Mouse (Mus musculus) midbrain, embryonic 12.5 days (tissue): ENCODE results near the gene Kng1. TPM values are rescaled to one million over a fixed set of nuclear protein-coding genes. Genes with fewer than 3 reads are reported as not detected.
"Not testable (repeated sequence)": the region's sequence is repeated elsewhere in the genome, so short reads cannot be mapped to it uniquely, and the experiment has no call there.

Experiments
- ATAC-seq: fragments of 200-750 bp; cut with Nextera tagmentation; 2 replicates; pipeline ENCODE4 v1.8.0; 2017; ENCODE audit warnings: low read depth, moderate TSS enrichment, moderate library complexity; ENCODE audit not compliant: low FRiP score
- H3K27ac ChIP-seq: fragments of 300-500 bp; sonication (generic); replicated peaks from 2 replicates; pipeline ENCODE4 v1.5.1; 2016; ENCODE audit warnings: mild to moderate bottlenecking
- H3K27me3 ChIP-seq: fragments of 300-500 bp; sonication (generic); 2 replicates; pipeline ENCODE4 v1.6.1; 2016; ENCODE audit warnings: mild to moderate bottlenecking
- H3K36me3 ChIP-seq: fragments of 300-500 bp; sonication (generic); 2 replicates; pipeline ENCODE4 v1.6.1; 2016
- H3K4me1 ChIP-seq: fragments of 300-500 bp; sonication (generic); 2 replicates; pipeline ENCODE4 v1.6.1; 2016
- H3K4me2 ChIP-seq: fragments of 300-500 bp; sonication (generic); replicated peaks from 2 replicates; pipeline ENCODE4 v1.6.1; 2016; ENCODE audit warnings: mild to moderate bottlenecking, moderate library complexity
- H3K4me3 ChIP-seq: fragments of 300-500 bp; sonication (generic); 2 replicates; pipeline ENCODE4 v1.5.1; 2016; ENCODE audit warnings: mild to moderate bottlenecking
- H3K9ac ChIP-seq: fragments of 300-500 bp; sonication (generic); replicated peaks from 2 replicates; pipeline ENCODE4 v1.6.1; 2016; ENCODE audit warnings: mild to moderate bottlenecking, moderate library complexity
- H3K9me3 ChIP-seq: fragments of 300-500 bp; sonication (generic); 2 replicates; pipeline ENCODE4 v1.6.1; 2016; ENCODE audit warnings: mild to moderate bottlenecking
- WGBS: fragments of 180-500 bp; shearing (Covaris S2); methylation state at CpG from one replicate; pipeline ENCODE4 v1.1.7; 2016; 5-methylcytosine and 5-hydroxymethylcytosine counted together
- polyA plus RNA-seq: library from polyadenylated mRNA; unstranded; fragments of >200 nt; fragmentation: Nextera tagmentation; extraction: Ambion mirVana; gene quantifications from 2 replicates; pipeline ENCODE4 v1.2.1, GENCODE M21; 2016

Kng1 gene
- polyA plus RNA-seq, 1 experiment from 2014 or later: not detected

DNA sequence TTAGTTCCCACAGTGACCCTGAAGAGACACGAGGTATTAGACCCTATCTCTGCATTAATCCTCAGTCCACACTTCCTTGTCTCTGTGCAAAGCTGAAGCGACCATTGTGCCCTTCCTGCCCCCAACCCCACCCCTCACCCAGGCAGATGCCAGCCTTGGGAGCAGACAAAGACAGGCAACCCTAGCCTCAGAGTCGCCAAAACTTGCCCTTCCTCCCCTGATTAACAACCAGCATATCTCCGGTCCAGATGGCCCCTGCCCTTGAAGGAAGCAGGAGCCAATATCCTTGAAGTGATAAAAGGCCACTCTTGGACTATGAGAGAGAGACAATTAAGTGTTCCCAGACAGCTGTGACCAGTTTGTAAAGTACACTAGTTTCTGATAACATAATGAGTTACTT lies 16.8 kb upstream of the Kng1 start:
- no peak for ATAC-seq
- Histone ChIP-seq H3K36me3 (no peaks in the 10 kb centered on the region), H3K9ac (no peak overlapping the region), H3K9me3 (no peaks in the 10 kb centered on the region), H3K27ac (no peak overlapping the region), H3K4me3 (no peak overlapping the region), H3K27me3 (no peaks in the 10 kb centered on the region), H3K4me2 (no peak overlapping the region), H3K4me1 (no peaks in the 10 kb centered on the region)
- 48% methylated on average over 4 of the region's 4 CpGs for WGBS

DNA sequence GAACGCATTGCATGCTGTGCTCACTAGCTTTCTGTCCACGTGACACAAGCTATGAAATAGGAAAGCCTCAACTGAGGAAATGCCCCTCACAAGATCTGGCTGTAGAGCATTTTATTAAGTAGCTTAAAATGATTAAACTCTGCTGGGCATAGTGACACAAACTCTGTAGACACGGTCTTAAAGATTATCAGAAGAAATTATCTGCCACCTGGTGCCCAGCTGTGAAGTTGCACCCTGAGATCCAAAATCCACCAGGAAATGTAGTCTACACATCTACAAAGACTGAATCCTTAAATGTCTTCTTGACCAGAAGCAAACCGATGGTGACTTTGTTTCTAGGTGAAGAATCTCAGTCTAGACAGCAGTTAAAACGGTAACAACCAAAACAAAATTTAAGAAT lies 11.3 kb upstream of the Kng1 start:
- no peak overlapping the region for H3K9ac ChIP-seq
- H3K36me3 ChIP-seq: no peaks in the 10 kb centered on the region
- no peak overlapping the region for H3K4me2 ChIP-seq
- no peak overlapping the region for H3K27ac ChIP-seq
- H3K4me3 ChIP-seq: no peak overlapping the region
- WGBS: 70% methylated on average over 5 of the region's 5 CpGs
- H3K4me1 ChIP-seq: no peaks in the 10 kb centered on the region
- H3K27me3 ChIP-seq: no peaks in the 10 kb centered on the region
- no peak for ATAC-seq
- no peaks in the 10 kb centered on the region for H3K9me3 ChIP-seq

- not testable (repeated sequence) for H3K27me3 ChIP-seq, H3K36me3 ChIP-seq, ATAC-seq, H3K27ac ChIP-seq, H3K4me1 ChIP-seq, H3K9me3 ChIP-seq, H3K9ac ChIP-seq, H3K4me2 ChIP-seq, H3K4me3 ChIP-seq
- WGBS: 69% methylated on average over 4 of the region's 4 CpGs
These were observed 2.0 kb downstream of the Kng1 start for GRCm38 (mm10) chr16:23059630-23060029.

DNA sequence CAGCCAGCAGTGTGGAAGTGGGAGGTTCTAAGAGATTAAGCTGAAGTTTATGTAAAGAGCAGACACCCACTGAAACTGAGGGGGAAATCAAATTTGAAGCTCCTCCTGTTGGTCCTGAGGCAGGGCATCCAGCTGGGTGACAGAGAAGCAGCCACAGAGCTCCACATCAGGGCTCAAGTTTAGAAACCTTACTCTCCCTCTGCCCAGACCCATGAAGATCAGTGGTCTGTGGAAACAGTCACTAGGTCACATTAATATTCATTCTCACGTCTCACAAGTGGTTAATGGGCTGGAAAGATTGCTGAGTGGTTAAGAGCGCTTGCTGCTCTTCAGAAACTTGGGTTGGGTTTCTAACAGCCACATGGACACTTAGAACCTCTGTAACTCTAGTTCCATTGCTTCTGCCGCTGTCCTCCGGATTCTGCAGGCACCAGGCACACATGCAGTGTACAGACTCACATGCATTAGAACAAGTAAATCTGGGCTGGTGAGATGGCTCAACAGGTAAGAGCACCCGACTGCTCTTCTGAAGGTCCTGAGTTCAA lies 3.2 kb downstream of the Kng1 start:
- not testable (repeated sequence) for ATAC-seq, H3K27ac ChIP-seq, H3K36me3 ChIP-seq, H3K4me3 ChIP-seq, H3K9me3 ChIP-seq, H3K4me2 ChIP-seq, H3K9ac ChIP-seq, H3K4me1 ChIP-seq, H3K27me3 ChIP-seq
- WGBS: 74% methylated on average over 5 of the region's 5 CpGs

DNA sequence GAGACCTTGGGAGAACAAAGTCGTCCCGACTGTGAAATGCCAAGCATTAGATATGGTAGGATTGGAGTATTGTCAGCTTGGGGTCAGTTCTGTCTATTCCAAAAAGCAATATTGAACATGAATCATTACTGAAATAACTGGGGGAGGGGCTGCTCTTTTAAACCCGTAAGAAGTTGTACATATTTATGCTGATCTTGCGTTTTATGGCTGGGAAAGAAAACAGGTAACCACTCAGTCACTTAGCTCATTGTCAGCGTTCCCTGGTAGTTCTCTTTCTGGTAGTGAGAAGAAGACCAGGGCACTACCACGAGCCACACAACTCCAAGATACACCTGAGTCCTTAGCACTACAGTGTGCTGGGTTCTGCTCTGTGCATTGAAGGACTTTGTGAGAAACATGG lies 19.9 kb downstream of the Kng1 start:
- H3K4me1 ChIP-seq, H3K27me3 ChIP-seq, H3K4me2 ChIP-seq, H3K9me3 ChIP-seq, H3K9ac ChIP-seq, ATAC-seq, H3K4me3 ChIP-seq, H3K36me3 ChIP-seq, H3K27ac ChIP-seq: not testable (repeated sequence)
- 84% methylated on average over 6 of the region's 6 CpGs for WGBS

GRCm38 (mm10) chr16:23087159-23087558 lies 29.5 kb downstream of the Kng1 start:
- not testable (repeated sequence) for H3K4me2 ChIP-seq, H3K4me1 ChIP-seq, H3K36me3 ChIP-seq, ATAC-seq, H3K27me3 ChIP-seq, H3K27ac ChIP-seq, H3K9me3 ChIP-seq, H3K9ac ChIP-seq, H3K4me3 ChIP-seq
- WGBS: 88% methylated on average over 8 of the region's 8 CpGs

GRCm38 (mm10) chr16:23087712-23088111 lies 30.0 kb downstream of the Kng1 start:
- not testable (repeated sequence) for H3K4me3 ChIP-seq, H3K9me3 ChIP-seq, H3K36me3 ChIP-seq, ATAC-seq, H3K27me3 ChIP-seq, H3K9ac ChIP-seq, H3K4me1 ChIP-seq, H3K4me2 ChIP-seq, H3K27ac ChIP-seq
- WGBS: 57% methylated on average over 4 of the region's 4 CpGs

GRCm38 (mm10) chr16:23088491-23088890 lies 30.8 kb downstream of the Kng1 start:
- not testable (repeated sequence) for H3K27me3 ChIP-seq, H3K36me3 ChIP-seq, H3K4me3 ChIP-seq, H3K9me3 ChIP-seq, H3K4me2 ChIP-seq, H3K4me1 ChIP-seq, H3K9ac ChIP-seq, H3K27ac ChIP-seq, ATAC-seq
- WGBS: 91% methylated on average over 1 of the region's 1 CpGs

DNA sequence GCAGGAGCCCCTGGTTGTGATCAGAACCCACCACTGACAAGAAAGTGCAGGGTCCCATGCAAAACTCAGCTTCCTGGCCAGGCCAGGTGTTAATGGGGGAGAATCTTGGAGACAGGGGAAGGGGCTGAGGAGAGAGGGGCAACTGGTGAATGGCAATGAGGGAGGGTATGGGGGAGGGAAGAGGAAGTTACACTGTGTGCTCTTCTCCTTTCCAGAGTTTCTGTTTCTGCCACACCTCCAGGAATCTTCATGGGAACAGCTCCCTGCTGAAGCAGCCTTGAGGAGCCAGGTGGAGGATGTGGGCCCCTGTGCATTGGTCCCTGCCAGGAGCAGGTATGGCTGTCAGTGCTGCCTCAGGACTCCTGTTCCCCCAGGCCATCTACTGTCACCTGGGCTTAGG lies 33.7 kb downstream of the Kng1 start:
- not testable (repeated sequence) for H3K27me3 ChIP-seq, H3K36me3 ChIP-seq, H3K4me3 ChIP-seq, H3K27ac ChIP-seq, H3K4me2 ChIP-seq, H3K9ac ChIP-seq, H3K9me3 ChIP-seq, H3K4me1 ChIP-seq, ATAC-seq

GRCm38 (mm10) chr16:23093321-23093953 lies 35.8 kb downstream of the Kng1 start:
- H3K27ac ChIP-seq: no peak overlapping the region
- H3K27me3 ChIP-seq: no peaks in the 10 kb centered on the region
- no peaks in the 10 kb centered on the region for H3K9me3 ChIP-seq
- H3K4me2 ChIP-seq: no peak overlapping the region
- no peak overlapping the region for H3K9ac ChIP-seq
- H3K4me3 ChIP-seq: no peak overlapping the region
- H3K36me3 ChIP-seq: no peaks in the 10 kb centered on the region
- ATAC-seq: no peak
- no peaks in the 10 kb centered on the region for H3K4me1 ChIP-seq
- WGBS: 79% methylated on average over 13 of the region's 13 CpGs

DNA sequence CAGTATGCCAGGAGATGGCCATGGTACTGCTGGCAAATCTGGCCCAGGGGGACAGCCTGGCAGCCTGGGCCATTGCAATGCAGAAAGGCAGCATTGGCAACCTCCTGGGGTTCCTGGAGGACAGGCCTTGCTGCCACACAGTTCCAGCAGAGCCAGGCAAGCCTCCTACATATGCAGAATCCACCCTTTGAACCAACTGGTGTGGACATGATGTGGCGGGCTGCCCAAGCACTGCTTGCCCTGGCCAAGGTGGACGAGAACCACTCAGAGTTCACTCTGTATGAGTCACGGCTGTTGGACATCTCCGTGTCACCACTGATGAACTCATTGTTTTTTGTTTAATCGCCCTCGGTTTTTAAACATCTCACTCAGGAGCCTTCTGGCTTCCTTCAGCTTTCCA lies 36.5 kb downstream of the Kng1 start:
- no peak for ATAC-seq
- Histone ChIP-seq H3K9ac (no peak overlapping the region), H3K4me3 (no peak overlapping the region), H3K4me1 (no peaks in the 10 kb centered on the region), H3K36me3 (no peaks in the 10 kb centered on the region), H3K9me3 (no peaks in the 10 kb centered on the region), H3K27me3 (no peaks in the 10 kb centered on the region; the same call in 1 of the 2 replicates), H3K4me2 (no peak overlapping the region), H3K27ac (no peak overlapping the region)
- WGBS: 91% methylated on average over 6 of the region's 6 CpGs

DNA sequence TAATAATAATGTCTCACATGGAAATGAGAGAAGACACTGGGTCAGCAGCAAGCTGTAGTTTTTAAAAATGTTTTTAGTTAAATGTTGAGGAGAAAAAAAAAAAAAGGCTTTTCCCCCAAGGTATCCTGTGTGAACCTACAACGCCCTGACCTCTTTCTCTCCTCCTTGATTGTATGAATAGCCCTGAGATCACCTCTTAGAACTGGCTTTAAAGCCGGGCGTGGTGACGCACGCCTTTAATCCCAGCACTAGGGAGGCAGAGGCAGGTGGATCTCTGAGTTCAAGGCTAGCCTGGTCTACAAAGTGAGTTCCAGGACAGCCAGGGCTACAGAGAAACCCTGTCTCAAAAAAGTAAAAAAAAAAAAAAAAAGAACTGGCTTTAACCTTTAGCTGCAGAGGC lies 37.9 kb downstream of the Kng1 start:
- not testable (repeated sequence) for H3K27ac ChIP-seq
- 89% methylated on average over 5 of the region's 5 CpGs for WGBS
- H3K4me1 ChIP-seq: peaks cover 12% of the 10 kb centered on the region

GRCm38 (mm10) chr16:23096886-23097285 lies 39.2 kb downstream of the Kng1 start:
- H3K27ac ChIP-seq, ATAC-seq: not testable (repeated sequence)

More for the DNA sequence above, 37.9 kb downstream of the Kng1 start:
- H3K9me3 ChIP-seq, H3K4me3 ChIP-seq, ATAC-seq, H3K9ac ChIP-seq, H3K27me3 ChIP-seq, H3K4me2 ChIP-seq, H3K36me3 ChIP-seq: not testable (repeated sequence)

More at GRCm38 (mm10) chr16:23096886-23097285, 39.2 kb downstream of the Kng1 start:
- not testable (repeated sequence) for H3K9ac ChIP-seq, H3K4me2 ChIP-seq, H3K4me3 ChIP-seq, H3K9me3 ChIP-seq, H3K36me3 ChIP-seq
- Histone ChIP-seq H3K4me1 (peaks cover 15% of the 10 kb centered on the region), H3K27me3 (peaks cover 13% of the 10 kb centered on the region)
- 88% methylated on average over 1 of the region's 1 CpGs for WGBS
